Mouse (Mus musculus) midbrain, embryonic 13.5 days (tissue): ENCODE measurements around the gene Me1. TPM values are rescaled to one million over a fixed set of nuclear protein-coding genes. Genes with fewer than 3 reads are reported as not detected.
A peak's percentile ranks its signal among the peaks of the same experiment; 100 is the strongest.

Experiments
- ATAC-seq: fragments of 200-750 bp; cut with Nextera tagmentation; 2 replicates; pipeline ENCODE4 v1.8.0; 2017; ENCODE audit warnings: mild to moderate bottlenecking, moderate TSS enrichment, moderate library complexity
- H3K27ac ChIP-seq: fragments of 300-500 bp; sonication (generic); 2 replicates; pipeline ENCODE4 v1.5.1; 2015; ENCODE audit warnings: inconsistent platforms, mild to moderate bottlenecking, moderate library complexity
- H3K27me3 ChIP-seq: fragments of 300-500 bp; sonication (generic); 2 replicates; pipeline ENCODE4 v1.6.1; 2015; ENCODE audit warnings: mild to moderate bottlenecking, inconsistent platforms
- H3K36me3 ChIP-seq: fragments of 300-500 bp; sonication (generic); 2 replicates; pipeline ENCODE4 v1.6.1; 2015; ENCODE audit warnings: mild to moderate bottlenecking, inconsistent platforms
- H3K4me1 ChIP-seq: fragments of 300-500 bp; sonication (generic); replicated peaks from 2 replicates; pipeline ENCODE4 v1.6.1; 2015; ENCODE audit warnings: inconsistent platforms
- H3K4me2 ChIP-seq: fragments of 300-500 bp; sonication (generic); replicated peaks from 2 replicates; pipeline ENCODE4 v1.6.1; 2015; ENCODE audit warnings: moderate library complexity, mild to moderate bottlenecking, inconsistent platforms
- H3K4me3 ChIP-seq: fragments of 300-500 bp; sonication (generic); replicated peaks from 2 replicates; pipeline ENCODE4 v1.5.1; 2015; ENCODE audit warnings: mild to moderate bottlenecking, inconsistent platforms
- H3K9ac ChIP-seq: fragments of 300-500 bp; sonication (generic); replicated peaks from 2 replicates; pipeline ENCODE4 v1.6.1; 2015; ENCODE audit warnings: mild to moderate bottlenecking, inconsistent platforms
- H3K9me3 ChIP-seq: fragments of 300-500 bp; sonication (generic); 2 replicates; pipeline ENCODE4 v1.6.1; 2016; ENCODE audit warnings: mild to moderate bottlenecking, inconsistent platforms
- WGBS: fragments of 180-500 bp; shearing (Covaris S2); methylation state at CpG from one replicate; pipeline ENCODE4 v1.1.7; 2015; 5-methylcytosine and 5-hydroxymethylcytosine counted together
- polyA plus RNA-seq: library from polyadenylated mRNA; unstranded; fragments of >200 nt; fragmentation: Nextera tagmentation; extraction: Ambion mirVana; gene quantifications from 2 replicates; pipeline ENCODE4 v1.2.1, GENCODE M21; 2015

Gene Me1
- polyA plus RNA-seq, 1 experiment from 2014 or later = 18.7 TPM

DNA sequence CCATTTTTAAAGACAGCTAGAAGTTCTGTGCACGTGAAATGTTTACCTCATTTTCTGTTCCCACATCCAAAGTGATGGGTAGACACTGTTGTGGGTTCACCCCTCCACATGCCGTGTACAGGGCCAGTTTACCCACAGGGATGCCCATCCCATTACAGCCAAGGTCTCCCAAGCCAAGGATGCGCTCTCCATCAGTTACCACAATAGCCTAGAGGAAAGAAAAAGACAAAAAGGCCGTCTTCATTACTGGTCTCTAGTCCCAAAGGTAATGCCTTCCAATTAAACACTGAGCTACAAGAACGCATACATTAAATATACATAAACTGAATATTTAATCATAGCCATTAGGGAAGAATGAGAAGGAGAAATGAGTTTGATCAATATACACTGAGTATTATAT, 44.9 kb downstream of the Me1 start:
- peak; percentile 74 for ATAC-seq

DNA sequence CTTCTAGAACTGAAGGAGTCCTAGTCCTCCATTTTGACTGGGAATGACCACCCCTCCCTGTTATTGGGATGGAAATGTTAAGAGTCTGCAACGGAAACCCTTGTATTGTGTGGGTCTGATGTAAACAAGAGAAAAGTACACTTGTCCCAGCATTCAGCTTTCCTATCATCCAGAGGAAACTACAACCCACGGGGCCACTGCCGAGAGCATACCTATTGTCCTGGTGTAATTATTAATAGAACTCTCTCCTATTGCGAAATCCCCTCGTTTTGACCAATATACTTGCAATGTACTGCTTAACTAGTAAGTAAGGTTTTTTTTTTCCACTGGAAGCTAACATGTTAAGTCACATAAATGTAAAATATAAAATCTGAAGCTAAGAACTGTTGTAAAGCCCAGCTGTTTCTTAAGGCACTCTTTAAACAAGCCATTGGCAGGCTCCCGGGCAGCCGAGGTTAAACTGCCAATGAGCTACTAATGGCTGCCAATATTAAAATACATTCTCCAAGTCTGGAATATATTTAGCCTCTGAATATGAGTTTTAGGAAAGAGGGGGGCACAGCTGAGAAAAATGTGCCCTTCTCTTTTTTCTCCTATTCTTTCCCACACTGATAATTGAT, 47.7 kb downstream of the Me1 start:
- Histone ChIP-seq H3K36me3 (no peaks in the 10 kb centered on the region), H3K27ac (no peak overlapping the region), H3K27me3 (no peaks in the 10 kb centered on the region), H3K4me3 (no peak overlapping the region), H3K4me1 (peaks cover 2% of the 10 kb centered on the region; the same call in 1 of the 2 replicates), H3K9me3 (no peaks in the 10 kb centered on the region), H3K4me2 (no peak overlapping the region), H3K9ac (no peak overlapping the region)
- no peak for ATAC-seq
- 76% methylated on average over 7 of the region's 7 CpGs for WGBS

More for the DNA sequence above, 44.9 kb downstream of the Me1 start:
- Histone ChIP-seq H3K4me3 (no peak overlapping the region), H3K9ac (no peak overlapping the region), H3K36me3 (no peaks in the 10 kb centered on the region), H3K27ac (no peak overlapping the region), H3K4me2 (no peak overlapping the region), H3K9me3 (no peaks in the 10 kb centered on the region), H3K4me1 (peaks cover 2% of the 10 kb centered on the region; the same call in 1 of the 2 replicates), H3K27me3 (no peaks in the 10 kb centered on the region)
- 60% methylated on average over 5 of the region's 5 CpGs for WGBS

DNA sequence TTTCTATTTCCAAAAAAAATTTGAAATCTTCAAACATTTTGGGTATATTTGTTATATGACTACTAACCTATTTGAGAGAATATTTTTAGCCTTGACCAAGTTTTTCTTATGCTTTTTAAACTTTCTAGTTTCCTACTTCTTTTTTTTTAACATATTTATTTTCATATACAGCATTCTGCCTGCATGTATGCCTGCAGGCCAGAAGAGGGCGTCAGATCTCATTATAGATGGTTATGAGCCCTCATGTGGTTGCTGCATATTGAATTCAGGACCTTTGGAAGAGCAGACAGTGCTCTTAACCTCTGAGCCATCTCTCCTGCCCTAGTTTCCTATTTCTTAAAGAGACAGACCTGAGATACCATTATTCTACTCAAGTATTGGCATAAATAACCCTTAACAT, 48.9 kb downstream of the Me1 start:
- no peak overlapping the region for H3K27ac ChIP-seq
- H3K4me3 ChIP-seq = no peak overlapping the region
- H3K9ac ChIP-seq = no peak overlapping the region
- no peaks in the 10 kb centered on the region for H3K9me3 ChIP-seq
- no peak for ATAC-seq
- 3% methylated on average over 1 of the region's 1 CpGs for WGBS
- H3K27me3 ChIP-seq = no peaks in the 10 kb centered on the region
- no peaks in the 10 kb centered on the region for H3K36me3 ChIP-seq
- H3K4me1 ChIP-seq = peaks cover 2% of the 10 kb centered on the region; the same call in 1 of the 2 replicates
- no peak overlapping the region for H3K4me2 ChIP-seq

DNA sequence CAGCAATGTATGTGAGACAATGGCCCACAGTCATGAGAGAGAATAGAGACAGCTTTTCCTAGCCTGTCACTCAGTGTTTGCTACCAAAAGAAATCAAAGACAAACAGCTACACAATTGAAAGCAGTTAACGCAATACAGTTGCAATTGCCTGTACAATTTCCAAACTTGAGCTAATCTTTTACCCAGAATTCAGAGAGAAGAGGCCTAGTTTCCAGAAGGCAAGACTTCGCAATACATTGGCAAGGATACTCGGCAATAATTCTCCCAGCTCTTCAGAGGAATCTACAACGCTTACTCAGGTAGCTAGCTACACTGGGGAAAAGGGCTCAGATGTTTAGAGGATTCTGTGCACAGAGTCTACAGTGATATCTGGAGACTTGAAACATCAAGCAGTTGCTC, 52.3 kb downstream of the Me1 start:
- no peak overlapping the region for H3K4me2 ChIP-seq
- no peaks in the 10 kb centered on the region for H3K36me3 ChIP-seq
- H3K27ac ChIP-seq = no peak overlapping the region
- no peaks in the 10 kb centered on the region for H3K4me1 ChIP-seq
- H3K27me3 ChIP-seq = no peaks in the 10 kb centered on the region
- H3K4me3 ChIP-seq = no peak overlapping the region
- no peaks in the 10 kb centered on the region for H3K9me3 ChIP-seq
- no peak overlapping the region for H3K9ac ChIP-seq
- WGBS = 92% methylated on average over 4 of the region's 4 CpGs
- no peak for ATAC-seq

DNA sequence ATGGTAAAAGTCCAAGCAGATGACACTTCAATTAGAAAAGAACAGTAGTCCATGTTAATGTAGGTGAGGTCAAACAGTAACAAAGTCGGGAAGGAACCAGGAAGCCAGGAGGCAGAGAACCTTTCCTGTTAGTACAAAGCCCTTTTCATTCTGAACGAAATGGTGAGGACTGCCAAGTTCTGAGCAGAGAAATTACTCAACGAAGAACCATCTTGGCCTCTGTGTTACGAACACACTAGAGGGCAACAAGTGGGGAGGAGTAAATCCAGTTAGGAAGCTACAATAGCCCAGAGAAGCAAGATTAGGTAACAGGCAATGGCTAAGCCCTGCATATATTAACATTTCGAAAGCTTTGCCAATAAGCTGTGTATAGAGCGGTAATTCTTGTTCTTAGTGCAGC, 57.0 kb downstream of the Me1 start:
- 70% methylated on average over 6 of the region's 6 CpGs for WGBS
- Histone ChIP-seq H3K27ac (no peak overlapping the region), H3K4me1 (no peaks in the 10 kb centered on the region), H3K4me2 (no peak overlapping the region), H3K9me3 (no peaks in the 10 kb centered on the region), H3K9ac (no peak overlapping the region), H3K36me3 (no peaks in the 10 kb centered on the region), H3K4me3 (no peak overlapping the region), H3K27me3 (no peaks in the 10 kb centered on the region)
- no peak for ATAC-seq

DNA sequence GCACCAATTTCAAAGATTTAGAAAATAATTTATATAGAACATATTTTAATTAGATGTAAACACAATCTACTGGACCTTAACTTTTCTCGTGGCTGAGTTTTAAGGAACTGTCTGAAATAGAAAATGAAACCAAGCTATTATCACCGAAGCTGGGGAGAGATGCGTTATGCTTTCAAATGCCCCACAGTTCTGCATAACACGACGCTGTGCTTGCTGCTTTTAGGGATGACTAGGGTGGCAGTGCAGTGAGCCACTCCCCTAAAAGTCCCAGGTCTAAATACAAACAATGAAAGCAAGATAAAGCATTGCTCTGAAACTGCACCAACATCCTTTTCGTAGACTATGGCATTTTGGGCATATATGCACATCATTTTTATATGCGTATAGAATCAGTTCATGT, 64.6 kb downstream of the Me1 start:
- no peaks in the 10 kb centered on the region for H3K4me1 ChIP-seq
- H3K9me3 ChIP-seq = no peaks in the 10 kb centered on the region
- no peak overlapping the region for H3K4me3 ChIP-seq
- 89% methylated on average over 7 of the region's 7 CpGs for WGBS
- no peaks in the 10 kb centered on the region for H3K36me3 ChIP-seq
- no peaks in the 10 kb centered on the region for H3K27me3 ChIP-seq
- no peak overlapping the region for H3K4me2 ChIP-seq
- ATAC-seq = no peak
- H3K9ac ChIP-seq = no peak overlapping the region
- no peak overlapping the region for H3K27ac ChIP-seq

DNA sequence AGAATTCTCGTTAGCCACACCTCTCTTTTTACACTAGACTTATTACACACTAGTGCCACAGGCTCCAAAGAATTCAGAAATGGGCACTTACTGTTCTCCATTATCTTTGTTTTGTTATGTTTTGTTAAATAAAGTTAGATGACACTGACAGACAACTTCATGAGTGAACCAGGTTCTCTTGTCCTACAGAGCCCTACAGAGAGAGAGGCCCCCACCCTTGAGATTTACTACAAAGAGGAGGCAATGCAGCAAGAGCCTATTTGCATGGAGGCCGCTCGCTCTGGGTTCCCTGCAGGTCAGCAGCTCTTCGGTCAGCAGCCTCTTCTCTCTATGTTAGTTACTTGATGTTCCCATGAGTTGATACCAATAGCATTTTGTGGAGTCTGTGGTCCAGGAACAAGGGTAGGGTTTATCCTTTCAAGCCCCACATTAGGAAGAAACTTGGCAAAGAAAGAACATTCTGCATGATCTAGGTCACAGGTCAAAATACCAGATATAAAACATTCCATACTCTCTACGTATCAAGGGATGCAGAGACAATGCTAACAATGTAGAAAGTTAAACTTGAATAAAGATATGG, 65.3 kb downstream of the Me1 start:
- ATAC-seq = no peak
- no peak overlapping the region for H3K27ac ChIP-seq
- no peak overlapping the region for H3K9ac ChIP-seq
- 77% methylated on average over 5 of the region's 5 CpGs for WGBS
- H3K4me3 ChIP-seq = no peak overlapping the region
- H3K27me3 ChIP-seq = no peaks in the 10 kb centered on the region
- no peaks in the 10 kb centered on the region for H3K9me3 ChIP-seq
- no peaks in the 10 kb centered on the region for H3K36me3 ChIP-seq
- no peaks in the 10 kb centered on the region for H3K4me1 ChIP-seq
- H3K4me2 ChIP-seq = no peak overlapping the region

DNA sequence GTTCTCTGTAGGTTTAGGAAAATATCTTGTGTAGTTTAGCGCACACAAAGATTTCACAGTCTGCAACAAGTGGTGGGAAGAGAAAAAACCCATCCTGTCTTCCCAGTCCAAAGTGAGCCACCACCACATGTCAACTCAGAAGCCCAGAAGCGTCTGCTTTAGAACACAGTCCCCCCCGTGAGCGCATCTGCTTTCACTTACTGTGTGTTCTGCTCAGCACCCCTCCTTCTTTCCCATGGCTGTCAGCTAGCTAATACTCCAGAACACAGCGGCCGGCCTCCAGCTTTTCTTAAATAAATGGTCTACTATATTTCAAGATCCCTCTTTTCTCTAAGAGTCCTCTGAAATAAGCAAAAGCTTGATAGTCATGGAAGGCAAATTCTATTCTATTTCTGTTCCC, 66.4 kb downstream of the Me1 start:
- 81% methylated on average over 6 of the region's 6 CpGs for whole genome bisulfite sequencing
- H3K36me3 ChIP-seq = no peaks in the 10 kb centered on the region
- ATAC-seq = no peak
- H3K4me3 ChIP-seq = no peak overlapping the region
- no peaks in the 10 kb centered on the region for H3K4me1 ChIP-seq
- H3K4me2 ChIP-seq = no peak overlapping the region
- H3K27ac ChIP-seq = no peak overlapping the region
- H3K27me3 ChIP-seq = no peaks in the 10 kb centered on the region
- no peaks in the 10 kb centered on the region for H3K9me3 ChIP-seq
- H3K9ac ChIP-seq = no peak overlapping the region

DNA sequence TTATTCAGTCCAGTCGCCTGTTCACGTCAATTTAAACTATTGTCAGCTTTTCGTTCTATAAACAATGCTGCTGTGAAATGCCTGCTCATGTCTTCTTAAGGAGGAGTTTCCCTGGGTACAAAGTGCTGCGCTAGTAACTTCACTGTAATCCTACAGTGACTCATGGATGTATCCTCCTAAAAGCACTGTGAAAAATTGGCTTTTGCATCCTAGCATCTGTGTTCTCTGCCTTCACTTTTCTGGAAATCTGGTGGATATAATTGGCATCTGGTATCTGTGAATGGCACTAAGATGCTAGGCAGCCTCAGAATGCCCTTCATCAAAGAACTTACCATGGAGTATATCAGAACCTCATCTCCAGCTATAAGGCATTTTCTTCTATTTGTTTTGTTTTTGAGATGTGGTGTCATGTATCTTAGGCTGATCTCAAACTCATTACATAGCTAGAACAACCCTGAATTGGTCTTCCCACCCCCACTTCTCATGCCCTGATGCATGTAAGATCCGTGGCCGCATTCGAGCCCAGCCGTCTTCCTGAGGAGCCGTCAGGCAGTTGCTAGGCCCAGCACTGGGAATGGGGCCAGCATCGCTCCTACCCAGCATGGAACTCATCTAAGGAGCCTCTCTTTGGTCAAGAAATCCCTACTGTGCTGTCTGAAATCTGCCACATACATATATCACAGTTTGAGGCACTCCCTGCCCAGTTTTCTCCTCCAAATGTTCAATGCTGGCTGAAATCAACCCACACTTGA, 67.8 kb downstream of the Me1 start:
- Histone ChIP-seq H3K27me3 (no peaks in the 10 kb centered on the region), H3K27ac (no peak overlapping the region), H3K4me1 (no peaks in the 10 kb centered on the region), H3K4me3 (no peak overlapping the region), H3K4me2 (no peak overlapping the region), H3K9me3 (no peaks in the 10 kb centered on the region), H3K36me3 (no peaks in the 10 kb centered on the region), H3K9ac (no peak overlapping the region)
- 82% methylated on average over 10 of the region's 10 CpGs for WGBS
- ATAC-seq = no peak

DNA sequence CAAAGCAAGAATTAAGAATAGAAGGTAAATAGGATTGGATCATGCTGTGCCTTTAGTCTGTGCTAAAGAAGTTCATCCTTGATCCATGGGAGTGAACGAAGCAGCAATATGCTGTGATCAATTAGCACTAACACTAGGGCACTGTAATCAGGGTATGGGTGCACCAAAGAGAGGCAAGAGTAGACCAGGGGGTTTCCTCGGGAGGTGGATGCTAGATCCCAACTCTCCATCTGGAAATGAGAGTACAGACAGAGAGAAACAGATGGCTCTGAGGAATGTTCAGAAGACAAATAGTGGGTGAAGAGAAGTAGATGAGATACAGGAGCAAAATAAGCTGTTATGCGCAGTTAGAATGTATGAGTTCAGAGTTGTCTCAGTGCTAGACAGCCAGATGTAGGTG, 68.8 kb downstream of the Me1 start:
- Histone ChIP-seq H3K4me2 (no peak overlapping the region), H3K4me1 (no peaks in the 10 kb centered on the region), H3K27ac (no peak overlapping the region), H3K9ac (no peak overlapping the region), H3K36me3 (no peaks in the 10 kb centered on the region), H3K27me3 (no peaks in the 10 kb centered on the region), H3K9me3 (no peaks in the 10 kb centered on the region), H3K4me3 (no peak overlapping the region)
- ATAC-seq = no peak
- 61% methylated on average over 3 of the region's 3 CpGs for WGBS

DNA sequence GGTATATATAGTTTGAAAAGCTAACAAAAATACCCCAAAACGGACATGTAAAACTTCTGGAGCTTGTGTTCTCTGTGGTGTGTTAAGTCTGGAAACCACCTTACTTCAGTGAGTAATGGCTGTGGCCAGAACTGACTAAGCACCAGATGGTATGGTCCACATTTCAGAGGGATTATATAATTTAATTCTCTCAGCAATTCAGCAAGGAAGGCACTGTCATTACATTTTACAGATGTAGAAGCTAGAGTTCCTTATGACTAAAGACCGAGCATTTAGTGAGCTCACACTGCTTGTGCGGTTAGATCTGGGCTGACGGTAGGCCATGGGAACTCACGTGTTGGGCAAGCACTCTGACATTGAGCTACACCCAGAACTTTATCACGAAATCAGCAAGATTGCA, 71.0 kb downstream of the Me1 start:
- no peaks in the 10 kb centered on the region for H3K4me1 ChIP-seq
- 92% methylated on average over 6 of the region's 6 CpGs for WGBS
- H3K9me3 ChIP-seq = no peaks in the 10 kb centered on the region
- no peak overlapping the region for H3K4me3 ChIP-seq
- H3K27ac ChIP-seq = no peak overlapping the region
- no peak for ATAC-seq
- H3K4me2 ChIP-seq = no peak overlapping the region
- H3K36me3 ChIP-seq = no peaks in the 10 kb centered on the region
- no peak overlapping the region for H3K9ac ChIP-seq
- no peaks in the 10 kb centered on the region for H3K27me3 ChIP-seq

DNA sequence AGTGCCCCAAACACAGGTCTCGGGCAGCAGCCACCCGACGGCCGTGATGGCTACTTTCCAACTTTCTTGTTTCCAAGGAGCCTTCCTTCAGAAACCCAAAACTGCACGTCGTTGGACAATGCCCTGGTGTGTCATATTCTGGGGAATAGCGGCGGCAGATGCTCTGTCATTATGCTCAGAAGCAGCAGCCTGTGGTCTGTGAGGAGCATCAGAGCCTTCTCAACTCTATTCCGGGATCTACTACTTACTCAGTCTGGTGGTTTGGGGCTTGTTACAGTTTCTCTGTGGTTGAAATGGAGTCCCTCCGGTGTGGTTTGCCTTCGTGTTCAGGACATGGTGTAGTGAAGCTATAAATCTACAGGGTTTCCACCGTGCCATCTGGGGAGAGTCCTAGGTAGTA, 71.7 kb downstream of the Me1 start:
- 91% methylated on average over 12 of the region's 12 CpGs for WGBS
- no peak for ATAC-seq
- no peak overlapping the region for H3K27ac ChIP-seq
- no peaks in the 10 kb centered on the region for H3K9me3 ChIP-seq
- H3K9ac ChIP-seq = no peak overlapping the region
- H3K4me1 ChIP-seq = peaks cover 5% of the 10 kb centered on the region; the same call in 1 of the 2 replicates
- no peaks in the 10 kb centered on the region for H3K27me3 ChIP-seq
- H3K4me3 ChIP-seq = no peak overlapping the region
- H3K36me3 ChIP-seq = no peaks in the 10 kb centered on the region
- H3K4me2 ChIP-seq = no peak overlapping the region
